Mouse (Mus musculus) forebrain, embryonic 13.5 days (tissue): ENCODE measurements at regions not wholly inside any gene's neighbourhood (a gene's known extent, or its start where the extent isn't known, plus 50 kb on each side); places are given as distances from the start of the nearest gene placed in this dataset.
"Not testable (repeated sequence)": the region's sequence is repeated elsewhere in the genome, so short reads cannot be mapped to it uniquely, and the experiment has no call there.

ENCODE experiments used
- ATAC-seq: fragments of 200-750 bp; cut with Nextera tagmentation; 2 replicates; pipeline ENCODE4 v1.8.0; 2017
- H3K27ac ChIP-seq: fragments of 300-500 bp; sonication (generic); 2 replicates; pipeline ENCODE4 v1.5.1; 2015; ENCODE audit warnings: inconsistent platforms, mild to moderate bottlenecking, moderate library complexity
- H3K27me3 ChIP-seq: fragments of 300-500 bp; sonication (generic); 2 replicates; pipeline ENCODE4 v1.6.1; 2015; ENCODE audit warnings: mild to moderate bottlenecking, inconsistent platforms
- H3K36me3 ChIP-seq: fragments of 300-500 bp; sonication (generic); 2 replicates; pipeline ENCODE4 v1.6.1; 2015; ENCODE audit warnings: mild to moderate bottlenecking, inconsistent platforms; ENCODE audit not compliant: poor library complexity, severe bottlenecking
- H3K4me1 ChIP-seq: fragments of 300-500 bp; sonication (generic); 2 replicates; pipeline ENCODE4 v1.6.1; 2015; ENCODE audit warnings: inconsistent platforms
- H3K4me2 ChIP-seq: fragments of 300-500 bp; sonication (generic); 2 replicates; pipeline ENCODE4 v1.6.1; 2015; ENCODE audit warnings: inconsistent platforms, mild to moderate bottlenecking, moderate library complexity
- H3K4me3 ChIP-seq: fragments of 300-500 bp; sonication (generic); 2 replicates; pipeline ENCODE4 v1.5.1; 2015; ENCODE audit warnings: mild to moderate bottlenecking, inconsistent platforms
- H3K9ac ChIP-seq: fragments of 300-500 bp; sonication (generic); 2 replicates; pipeline ENCODE4 v1.6.1; 2015; ENCODE audit warnings: mild to moderate bottlenecking, inconsistent platforms
- H3K9me3 ChIP-seq: fragments of 300-500 bp; sonication (generic); replicated peaks from 2 replicates; pipeline ENCODE4 v1.6.1; 2016; ENCODE audit warnings: inconsistent platforms
- WGBS: fragments of 180-500 bp; shearing (Covaris S2); methylation state at CpG from one replicate; pipeline ENCODE4 v1.1.7; 2015; 5-methylcytosine and 5-hydroxymethylcytosine counted together

- no peak for ATAC-seq
- 93% methylated on average over 5 of the region's 5 CpGs for WGBS
- no peak overlapping the region for H3K4me3 ChIP-seq
These were observed 65.2 kb upstream of the Klf13 start for GRCm38 (mm10) chr7:64003904-64004303.

DNA sequence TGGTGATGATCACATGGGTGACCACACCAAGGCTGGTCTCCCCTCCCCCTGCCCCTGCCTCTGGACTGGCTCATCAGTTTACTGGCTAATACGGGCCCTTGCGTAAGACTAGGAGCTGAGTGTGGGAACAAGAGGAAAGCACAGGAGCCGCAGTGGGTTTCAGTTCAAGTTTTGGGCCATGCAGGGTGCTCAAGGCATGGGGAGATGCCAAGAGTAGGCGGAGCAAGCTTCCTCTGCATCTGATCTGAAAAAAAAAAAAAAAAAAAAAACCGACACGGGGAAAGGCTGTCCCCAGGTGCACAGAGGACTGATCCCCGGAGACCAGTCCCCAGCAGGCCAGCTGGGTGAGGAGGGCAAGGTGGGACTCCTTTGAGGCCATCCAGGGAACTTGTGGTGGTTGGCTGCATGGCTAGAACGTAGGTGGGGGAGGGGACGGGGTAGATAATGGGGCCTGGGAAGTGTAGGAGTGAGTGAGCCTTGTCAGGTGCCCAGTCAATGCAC, 62.9 kb upstream of the Klf13 start:
- ATAC-seq = no peak
- 62% methylated on average over 9 of the region's 9 CpGs for WGBS
- Histone ChIP-seq H3K27ac (no peak overlapping the region), H3K4me2 (no peak overlapping the region), H3K4me3 (no peak overlapping the region), H3K27me3 (no peaks in the 10 kb centered on the region), H3K9me3 (no peaks in the 10 kb centered on the region), H3K4me1 (no peaks in the 10 kb centered on the region), H3K9ac (no peak overlapping the region), H3K36me3 (no peaks in the 10 kb centered on the region)

More at GRCm38 (mm10) chr7:64003904-64004303, 65.2 kb upstream of the Klf13 start:
- Histone ChIP-seq H3K27ac (no peak overlapping the region), H3K36me3 (no peaks in the 10 kb centered on the region), H3K9ac (no peak overlapping the region), H3K9me3 (no peaks in the 10 kb centered on the region), H3K4me2 (no peak overlapping the region), H3K27me3 (no peaks in the 10 kb centered on the region), H3K4me1 (no peaks in the 10 kb centered on the region)

DNA sequence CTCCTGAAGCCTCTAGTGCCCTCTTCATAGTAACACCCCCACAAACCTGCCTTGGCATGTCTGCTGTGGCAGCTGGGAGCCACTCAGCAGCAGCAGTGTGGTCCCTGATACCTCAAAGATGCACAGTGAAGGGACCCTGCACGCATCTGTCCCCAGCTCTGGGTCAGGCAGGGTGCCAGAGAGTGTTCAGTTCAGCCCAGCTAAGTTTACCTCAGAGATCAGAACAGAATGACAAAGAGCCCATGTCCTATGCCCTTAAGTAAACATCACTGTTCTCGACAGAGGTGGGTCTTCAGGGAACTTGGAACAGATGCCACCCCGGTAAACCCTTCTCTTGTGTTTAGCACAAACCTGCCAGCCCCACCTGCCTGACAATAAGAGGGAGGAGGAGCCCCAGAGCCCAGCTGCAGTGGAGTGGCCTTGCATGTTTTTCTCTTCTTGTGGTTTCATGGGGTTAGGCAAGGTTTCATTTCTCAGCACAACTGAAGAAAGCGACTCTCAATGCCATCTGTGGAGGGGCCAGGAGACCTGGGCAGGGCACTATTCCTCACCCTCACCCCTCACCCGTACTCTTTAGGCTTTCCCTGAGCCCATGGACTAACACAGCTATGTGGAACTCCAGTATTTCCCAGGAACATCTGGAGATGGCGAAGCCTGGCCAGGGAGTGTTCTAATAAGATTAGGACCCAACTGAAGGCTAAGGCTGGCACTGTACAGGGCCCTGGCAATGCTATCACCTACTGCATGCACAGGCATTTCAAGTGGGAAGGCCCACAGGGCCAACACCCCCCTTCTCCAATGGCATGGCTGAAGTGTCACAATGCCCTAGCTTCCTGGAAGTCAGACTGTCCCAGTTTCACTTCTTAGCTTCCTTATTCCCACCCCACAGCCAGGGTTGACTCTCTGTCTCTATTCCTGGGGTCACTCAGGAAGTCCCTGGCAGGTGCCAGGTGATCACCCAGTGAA, 60.6 kb upstream of the Klf13 start:
- no peak overlapping the region for H3K4me2 ChIP-seq
- no peak overlapping the region for H3K9ac ChIP-seq
- H3K9me3 ChIP-seq = no peaks in the 10 kb centered on the region
- no peak for ATAC-seq
- no peak overlapping the region for H3K27ac ChIP-seq
- H3K27me3 ChIP-seq = no peaks in the 10 kb centered on the region
- no peaks in the 10 kb centered on the region for H3K4me1 ChIP-seq
- 68% methylated on average over 6 of the region's 6 CpGs for WGBS
- H3K4me3 ChIP-seq = no peak overlapping the region
- no peaks in the 10 kb centered on the region for H3K36me3 ChIP-seq

GRCm38 (mm10) chr7:63997997-63998396, 59.3 kb upstream of the Klf13 start:
- WGBS = 79% methylated on average over 3 of the region's 3 CpGs
- no peak overlapping the region for H3K4me2 ChIP-seq
- no peak for ATAC-seq
- H3K9me3 ChIP-seq = no peaks in the 10 kb centered on the region
- no peaks in the 10 kb centered on the region for H3K4me1 ChIP-seq
- H3K36me3 ChIP-seq = no peaks in the 10 kb centered on the region
- no peak overlapping the region for H3K9ac ChIP-seq
- no peak overlapping the region for H3K27ac ChIP-seq
- H3K4me3 ChIP-seq = no peak overlapping the region
- no peaks in the 10 kb centered on the region for H3K27me3 ChIP-seq

DNA sequence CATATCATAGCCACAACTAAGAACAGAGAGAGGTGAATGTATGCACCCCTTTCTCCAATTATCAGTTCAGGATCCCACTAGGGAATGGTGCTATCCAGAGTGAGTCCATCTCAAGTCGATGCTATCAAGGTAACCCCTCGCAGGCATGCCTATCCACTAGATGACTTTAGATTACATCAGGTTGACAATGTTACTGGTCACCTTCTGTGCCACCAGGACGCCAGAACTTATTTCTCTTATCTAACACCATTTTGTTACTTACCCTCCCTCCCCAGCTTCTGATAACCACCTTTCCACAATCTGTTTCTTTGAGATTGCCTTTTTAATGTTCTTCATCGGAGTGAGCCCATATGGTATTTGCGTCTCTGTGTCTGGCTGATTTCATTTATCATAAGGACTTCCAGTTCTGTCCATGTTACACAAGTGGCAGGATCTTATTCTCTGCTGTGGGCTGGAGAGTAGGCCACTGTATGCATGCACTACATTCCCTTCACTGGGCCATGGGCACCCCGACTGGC, 57.9 kb upstream of the Klf13 start:
- ATAC-seq = no peak
- H3K4me3 ChIP-seq = no peak overlapping the region
- no peaks in the 10 kb centered on the region for H3K36me3 ChIP-seq
- no peaks in the 10 kb centered on the region for H3K9me3 ChIP-seq
- no peak overlapping the region for H3K4me2 ChIP-seq
- no peaks in the 10 kb centered on the region for H3K4me1 ChIP-seq
- no peak overlapping the region for H3K9ac ChIP-seq
- no peak overlapping the region for H3K27ac ChIP-seq
- 87% methylated on average over 6 of the region's 6 CpGs for WGBS
- H3K27me3 ChIP-seq = no peaks in the 10 kb centered on the region

DNA sequence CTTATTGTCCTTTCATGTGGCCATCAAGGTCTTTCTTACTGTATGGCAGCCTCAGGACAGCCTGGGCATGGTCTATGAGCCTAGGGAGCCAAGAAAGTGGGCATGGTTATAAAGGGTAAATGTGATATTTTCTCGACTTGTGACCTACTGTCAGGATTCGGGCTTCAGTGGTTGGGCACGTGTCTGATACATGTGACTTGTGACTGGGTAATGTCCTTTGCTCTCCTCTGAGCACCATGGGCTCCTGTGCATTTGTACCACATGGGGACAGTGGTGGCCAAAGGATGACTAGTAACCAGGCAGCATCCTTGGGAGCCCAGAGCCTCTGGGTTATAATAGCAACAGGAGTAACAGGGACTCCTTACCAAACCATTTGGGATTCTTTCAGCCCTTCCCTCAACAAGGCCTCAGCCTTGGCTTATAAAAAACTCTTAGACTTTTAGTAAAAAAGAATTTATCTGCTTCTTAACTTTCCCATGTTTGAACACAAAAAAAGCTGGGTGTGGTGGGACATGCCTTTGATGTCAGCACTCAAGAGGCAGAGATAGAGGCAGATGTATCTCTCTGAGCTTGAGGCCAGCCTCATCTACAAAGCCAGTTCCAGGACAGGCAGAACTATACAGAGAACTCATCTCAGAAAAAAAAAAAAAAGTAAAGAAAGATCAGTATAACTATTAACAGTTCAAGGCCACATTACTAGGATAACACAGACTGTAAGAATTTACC, 56.7 kb upstream of the Klf13 start:
- Histone ChIP-seq H3K27me3 (no peaks in the 10 kb centered on the region), H3K36me3 (no peaks in the 10 kb centered on the region), H3K4me2 (no peak overlapping the region), H3K9me3 (no peaks in the 10 kb centered on the region), H3K4me3 (no peak overlapping the region), H3K27ac (no peak overlapping the region), H3K9ac (no peak overlapping the region), H3K4me1 (no peaks in the 10 kb centered on the region)
- 84% methylated on average over 3 of the region's 3 CpGs for WGBS
- ATAC-seq = no peak

DNA sequence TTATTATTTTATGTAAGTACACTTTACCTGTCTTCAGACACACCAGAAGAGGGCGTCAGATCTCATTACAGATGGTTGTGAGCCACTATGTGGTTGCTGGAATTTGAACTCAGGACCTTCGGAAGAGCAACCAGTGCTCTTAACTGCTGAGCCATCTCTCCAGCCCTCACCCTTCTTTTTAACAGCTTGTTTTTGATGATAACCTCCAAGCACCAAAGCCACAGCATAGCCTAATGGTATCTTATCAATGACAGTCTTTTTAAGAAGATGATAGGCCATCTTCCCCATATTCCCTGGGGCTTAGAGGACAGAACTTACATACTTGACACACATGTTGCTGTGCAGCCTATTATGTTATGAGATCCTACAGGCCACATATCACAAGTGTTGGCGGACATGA, 56.1 kb upstream of the Klf13 start:
- H3K36me3 ChIP-seq, H3K4me1 ChIP-seq, H3K27me3 ChIP-seq, H3K9me3 ChIP-seq, H3K4me2 ChIP-seq, ATAC-seq, H3K4me3 ChIP-seq, H3K27ac ChIP-seq, H3K9ac ChIP-seq: not testable (repeated sequence)
- WGBS = 84% methylated on average over 3 of the region's 3 CpGs

- no peak overlapping the region for H3K27ac ChIP-seq
- H3K4me2 ChIP-seq = no peak overlapping the region
- H3K27me3 ChIP-seq = no peaks in the 10 kb centered on the region
- 91% methylated on average over 13 of the region's 13 CpGs for WGBS
- no peak for ATAC-seq
- H3K9me3 ChIP-seq = no peaks in the 10 kb centered on the region
- H3K4me3 ChIP-seq = no peak overlapping the region
- no peak overlapping the region for H3K9ac ChIP-seq
- peaks cover 8% of the 10 kb centered on the region for H3K4me1 ChIP-seq
- H3K36me3 ChIP-seq = no peaks in the 10 kb centered on the region
These were observed 53.4 kb upstream of the Klf13 start for GRCm38 (mm10) chr7:63992155-63992554.

DNA sequence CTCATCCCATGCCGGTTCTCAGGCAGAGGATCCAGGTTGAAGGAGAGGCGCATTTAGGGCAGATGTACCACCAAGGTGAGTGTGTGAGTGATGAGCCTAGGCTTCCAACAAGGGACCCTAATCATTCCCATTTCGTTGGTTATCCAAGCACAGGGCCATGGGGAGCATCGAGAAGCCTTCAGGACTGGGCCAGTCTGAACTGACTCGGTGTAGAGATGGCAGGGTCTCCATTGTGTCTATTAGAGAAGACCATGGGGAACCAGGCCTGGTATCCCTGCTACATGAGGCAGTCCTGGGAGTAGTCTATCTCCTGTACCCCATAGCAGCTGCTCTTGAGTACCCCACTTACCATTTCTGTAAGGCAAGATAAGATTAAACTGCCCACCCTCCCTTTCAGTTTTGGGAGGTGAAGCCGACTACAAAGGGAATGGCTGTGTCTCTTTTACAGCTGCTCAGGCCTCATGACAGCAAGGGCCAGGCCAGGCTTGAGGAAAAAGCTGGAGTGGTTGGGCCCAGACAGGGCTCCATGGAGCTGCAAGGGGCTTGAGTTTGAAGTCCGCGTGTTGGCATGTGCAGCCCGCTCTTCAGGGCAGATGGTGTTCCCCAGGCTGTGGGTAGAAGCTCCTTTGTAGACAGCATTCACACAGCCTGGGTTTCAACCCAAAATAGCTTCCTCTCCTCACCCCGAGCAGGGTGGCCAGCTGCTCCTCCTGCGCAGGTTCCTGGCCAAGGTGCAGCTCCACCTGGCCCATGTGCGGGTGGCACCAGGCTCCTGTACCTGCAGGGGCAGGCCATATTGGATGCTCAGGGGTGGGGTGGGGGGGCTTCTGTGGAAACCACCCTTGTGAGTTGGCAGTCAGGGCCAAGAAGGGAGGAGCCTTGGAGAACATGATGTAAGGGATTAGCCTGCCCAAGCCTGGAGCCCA, 52.6 kb upstream of the Klf13 start:
- Histone ChIP-seq H3K27ac (no peak overlapping the region), H3K27me3 (no peaks in the 10 kb centered on the region), H3K9me3 (no peaks in the 10 kb centered on the region), H3K4me3 (no peak overlapping the region), H3K9ac (no peak overlapping the region), H3K36me3 (no peaks in the 10 kb centered on the region), H3K4me1 (peaks cover 16% of the 10 kb centered on the region), H3K4me2 (no peak overlapping the region)
- ATAC-seq = no peak
- WGBS = 90% methylated on average over 12 of the region's 12 CpGs

DNA sequence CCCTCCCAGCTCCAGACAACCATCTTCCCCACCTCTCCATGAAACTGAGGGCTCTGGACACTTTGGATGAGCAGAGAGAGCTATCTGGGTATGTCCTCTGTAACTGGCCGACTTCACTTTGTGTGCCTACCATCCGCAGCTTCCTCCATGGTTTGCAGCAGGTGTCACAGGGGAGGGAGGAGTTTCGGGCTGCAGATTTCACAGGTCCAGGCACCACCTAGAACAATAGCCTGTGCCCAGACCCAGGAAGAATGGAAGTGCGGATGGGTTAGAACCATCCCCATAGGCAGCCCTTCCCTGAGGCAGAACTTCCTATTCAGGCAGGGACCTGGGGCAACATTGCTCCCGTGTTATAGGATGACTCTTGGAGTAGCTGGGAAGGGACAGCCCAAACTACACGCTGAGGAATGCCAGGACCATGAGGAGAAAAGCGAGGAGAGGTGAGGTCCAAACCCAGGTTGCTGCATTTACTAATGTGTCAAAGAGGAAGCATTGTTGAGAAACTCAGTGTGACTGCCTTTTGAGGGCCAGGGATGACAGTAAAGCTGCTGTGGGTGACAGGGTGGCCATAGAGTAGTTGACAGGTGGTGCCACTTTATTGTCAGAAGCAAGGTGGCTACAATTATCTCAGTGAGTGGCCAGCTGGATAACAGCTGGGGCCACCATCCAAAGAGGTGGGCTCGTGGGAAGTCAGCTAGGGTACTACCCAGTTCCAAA, 51.8 kb upstream of the Klf13 start:
- Histone ChIP-seq H3K27me3 (no peaks in the 10 kb centered on the region), H3K4me2 (no peak overlapping the region), H3K36me3 (no peaks in the 10 kb centered on the region), H3K4me3 (no peak overlapping the region), H3K9me3 (no peaks in the 10 kb centered on the region), H3K4me1 (peaks cover 20% of the 10 kb centered on the region), H3K27ac (no peak overlapping the region), H3K9ac (no peak overlapping the region)
- no peak for ATAC-seq
- 82% methylated on average over 8 of the region's 8 CpGs for WGBS

DNA sequence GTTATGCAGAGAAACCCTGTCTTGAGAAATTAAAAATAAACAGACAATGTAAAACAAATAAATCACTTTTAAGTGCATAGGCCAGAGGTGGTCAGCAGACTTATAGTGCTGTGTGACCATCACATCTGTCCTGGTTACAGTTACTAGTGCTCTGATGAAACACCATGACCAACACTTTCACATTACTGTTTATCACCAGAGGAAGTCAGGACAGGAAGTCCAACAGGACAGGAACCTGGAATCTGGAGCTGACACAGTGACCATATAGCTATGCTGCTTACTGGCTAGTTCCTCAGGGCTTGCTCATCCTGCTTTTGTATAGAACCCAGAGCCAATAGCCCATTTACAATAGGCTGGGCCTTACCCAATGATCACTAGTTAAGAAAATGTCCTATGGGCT, 51.0 kb upstream of the Klf13 start:
- no peak for ATAC-seq

More for the DNA sequence above, 51.0 kb upstream of the Klf13 start:
- no peak overlapping the region for H3K4me2 ChIP-seq
- H3K27ac ChIP-seq = no peak overlapping the region
- H3K4me3 ChIP-seq = no peak overlapping the region
- H3K9ac ChIP-seq = no peak overlapping the region
- H3K4me1 ChIP-seq = peaks cover 20% of the 10 kb centered on the region
- no peaks in the 10 kb centered on the region for H3K9me3 ChIP-seq
- H3K27me3 ChIP-seq = no peaks in the 10 kb centered on the region
- H3K36me3 ChIP-seq = no peaks in the 10 kb centered on the region
